Mouse (Mus musculus): Measurements from ENCODE around the gene Gm49601. TPM values are rescaled to one million over a fixed set of nuclear protein-coding genes. Genes with fewer than 3 reads are reported as not detected.

Gm49601 gene
- polyA plus RNA-seq, 1 experiment from 2014 or later, result 3.6 TPM

- no peak for DNase-seq (ENCODE audit: low spot score)
- Histone ChIP-seq H3K27me3 (ENCODE audit: control insufficient read depth, insufficient read depth, low read length) (peaks cover 32% of the 10 kb centered on the region), H3K9me3 (ENCODE audit: control insufficient read depth, low read length) (no peaks in the 10 kb centered on the region), H3K27ac (ENCODE audit: low read depth, low read length) (no peak overlapping the region), H3K4me1 (ENCODE audit: control insufficient read depth, insufficient read depth, low read length) (peaks cover 8% of the 10 kb centered on the region), H3K4me3 (ENCODE audit: low read depth, low read length) (no peak overlapping the region), H3K4me2 (ENCODE audit: low read depth) (no peak overlapping the region), H3K36me3 (ENCODE audit: control insufficient read depth, insufficient read depth, low read length) (no peaks in the 10 kb centered on the region), H3K9ac (ENCODE audit: low read length) (no peak overlapping the region)
- 60% methylated on average over 3 of the region's 3 CpGs for WGBS
- ATAC-seq (ENCODE audit: insufficient read depth, low FRiP score, low TSS enrichment), result no peak
Measured at GRCm38 (mm10) chr16:18577071-18577470, 49.2 kb downstream of the Gm49601 start.

GRCm38 (mm10) chr16:18574196-18574595, 52.0 kb downstream of the Gm49601 start:
- Histone ChIP-seq H3K27me3 (ENCODE audit: control insufficient read depth, insufficient read depth, low read length) (peaks cover 3% of the 10 kb centered on the region), H3K4me3 (ENCODE audit: low read depth, low read length) (no peak overlapping the region), H3K9me3 (ENCODE audit: control insufficient read depth, low read length) (no peaks in the 10 kb centered on the region), H3K9ac (ENCODE audit: low read length) (no peak overlapping the region), H3K4me2 (ENCODE audit: low read depth) (no peak overlapping the region), H3K4me1 (ENCODE audit: control insufficient read depth, insufficient read depth, low read length) (no peaks in the 10 kb centered on the region), H3K36me3 (ENCODE audit: control insufficient read depth, insufficient read depth, low read length) (no peaks in the 10 kb centered on the region), H3K27ac (ENCODE audit: low read depth, low read length) (no peak overlapping the region)
- 83% methylated on average over 8 of the region's 8 CpGs for WGBS
- ATAC-seq (ENCODE audit: insufficient read depth, low FRiP score, low TSS enrichment) (no peak), DNase-seq (ENCODE audit: low spot score) (no peak)

Other genes starting within 250 kb of the Gm49601 start
- gene Txnrd2, start 200.0 kb downstream of the Gm49601 start, polyA plus RNA-seq (2014; fragmentation: Nextera tagmentation; extraction: Ambion mirVana), result 20.4 TPM in 2 replicates
- 60.8 and 64.0 TPM in 2 replicates for gene Comt, start 199.6 kb downstream of the Gm49601 start, polyA plus RNA-seq (2014; fragmentation: Nextera tagmentation; extraction: Ambion mirVana)
- gene Gnb1l, start 127.7 kb downstream of the Gm49601 start, polyA plus RNA-seq (2014; fragmentation: Nextera tagmentation; extraction: Ambion mirVana), result 11.5 and 13.3 TPM in 2 replicates
- gene Rtl10, start 127.5 kb downstream of the Gm49601 start, polyA plus RNA-seq (2014; fragmentation: Nextera tagmentation; extraction: Ambion mirVana), result 1.7 and 2.4 TPM in 2 replicates
- gene Tbx1, start 35.8 kb downstream of the Gm49601 start, polyA plus RNA-seq (2014; fragmentation: Nextera tagmentation; extraction: Ambion mirVana), result 3.8 and 5.3 TPM in 2 replicates
- gene Gp1bb, start 4.0 kb downstream of the Gm49601 start, polyA plus RNA-seq (2014; fragmentation: Nextera tagmentation; extraction: Ambion mirVana), result 9.5 and 11.4 TPM in 2 replicates
- gene Sept5, start 3.5 kb upstream of the Gm49601 start, polyA plus RNA-seq (2014; fragmentation: Nextera tagmentation; extraction: Ambion mirVana), result 68.6 and 79.8 TPM in 2 replicates
- 35.2 and 37.7 TPM in 2 replicates for gene Cldn5, start 150.4 kb upstream of the Gm49601 start, polyA plus RNA-seq (2014; fragmentation: Nextera tagmentation; extraction: Ambion mirVana)
- gene Ufd1, start 185.4 kb upstream of the Gm49601 start, polyA plus RNA-seq (2014; fragmentation: Nextera tagmentation; extraction: Ambion mirVana), result 74.4 and 89.0 TPM in 2 replicates
- 60.5 and 62.2 TPM in 2 replicates for gene Cdc45, start 185.6 kb upstream of the Gm49601 start, polyA plus RNA-seq (2014; fragmentation: Nextera tagmentation; extraction: Ambion mirVana)
- gene 2510002D24Rik, start 210.2 kb upstream of the Gm49601 start, polyA plus RNA-seq (2014; fragmentation: Nextera tagmentation; extraction: Ambion mirVana), result 17.7 and 19.7 TPM in 2 replicates
- not detected in 2 replicates for gene Gm28539, start 210.2 kb upstream of the Gm49601 start, polyA plus RNA-seq (2014; fragmentation: Nextera tagmentation; extraction: Ambion mirVana)

Measured in neural tube, embryonic 11.5 days (tissue).